Mouse (Mus musculus) stomach, postnatal 0 days (tissue): ENCODE measurements around the gene Rcsd1.

Experiments used
- CTCF ChIP-seq: IDR thresholded peaks from 2 replicates; pipeline ENCODE4 v1.5.1; 2016; ENCODE audit warnings: antibody characterized with exemption, low read depth, mild to moderate bottlenecking, moderate library complexity
- EP300 ChIP-seq: optimal IDR thresholded peaks from 2 replicates; pipeline ENCODE3; 2016; ENCODE audit warnings: antibody characterized with exemption

- TF ChIP-seq EP300 (no peak), CTCF (no peak)
These were observed 15.6 kb upstream of the Rcsd1 start for GRCm38 (mm10) chr1:165725039-165725644.
